Mouse (Mus musculus) thymus, postnatal 14 days (tissue): ENCODE results near the gene Uimc1.

Experiments
- DNase-seq: peaks from one replicate; pipeline ENCODE4 v3.0.0; 2021

Uimc1 gene

DNA sequence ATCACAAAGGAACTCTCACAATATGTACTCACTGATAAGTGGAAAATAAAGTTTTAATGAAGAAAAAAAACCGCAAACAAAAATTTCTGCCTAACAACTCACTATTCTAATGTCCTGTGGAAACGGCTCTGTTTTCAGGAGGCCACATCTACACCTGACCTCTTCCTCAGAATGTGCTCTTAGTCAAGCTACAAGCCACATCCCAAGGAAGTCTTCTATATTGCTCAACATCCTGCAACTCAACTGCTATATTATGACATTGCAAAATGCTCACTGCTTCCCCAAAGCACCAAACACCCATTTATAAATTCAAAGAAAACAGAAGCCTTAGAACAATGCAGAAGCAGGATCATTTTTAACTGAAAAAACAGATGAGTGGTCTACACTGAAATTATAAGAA is 60.1 kb downstream of the Uimc1 start:
- no peak for DNase-seq

DNA sequence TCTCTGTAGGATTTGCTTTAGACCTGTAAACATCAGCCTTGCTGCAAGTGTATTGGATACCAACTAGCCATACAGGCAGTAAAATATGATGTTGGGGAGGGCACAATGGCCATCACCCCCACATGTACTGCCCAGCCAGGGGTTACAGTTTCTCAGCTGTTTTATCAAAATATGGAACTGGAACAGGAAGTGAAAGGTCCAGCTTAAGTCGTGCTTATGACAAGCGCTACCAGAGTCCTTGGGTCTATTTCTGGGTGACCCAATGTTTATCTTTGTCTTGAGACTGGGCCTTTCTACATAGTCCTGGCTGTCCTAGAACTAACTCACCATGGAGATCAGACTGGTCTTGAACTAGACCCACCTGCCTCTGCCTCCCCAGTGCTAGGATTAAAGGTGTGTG is 75.9 kb downstream of the Uimc1 start:
- no peak for DNase-seq

DNA sequence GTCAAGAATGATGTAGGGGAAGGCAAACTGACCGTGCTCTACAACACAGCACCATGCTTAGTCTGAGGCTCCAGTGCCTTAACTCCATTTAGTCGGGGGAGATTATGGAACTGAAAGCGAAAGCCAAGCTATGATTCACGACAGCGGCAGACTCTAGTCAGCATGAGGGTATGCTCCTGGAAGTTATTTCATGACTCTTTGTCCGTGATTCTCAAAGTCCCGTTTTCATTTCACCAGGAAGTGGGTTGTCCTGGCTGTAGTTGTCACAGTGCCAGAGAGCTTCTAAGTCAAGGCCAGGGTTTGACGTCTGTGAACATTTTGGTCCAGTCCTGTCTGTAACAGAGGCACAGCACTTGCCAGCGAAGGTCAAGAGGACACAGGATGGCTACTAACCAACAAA is 77.4 kb downstream of the Uimc1 start:
- no peak for DNase-seq

DNA sequence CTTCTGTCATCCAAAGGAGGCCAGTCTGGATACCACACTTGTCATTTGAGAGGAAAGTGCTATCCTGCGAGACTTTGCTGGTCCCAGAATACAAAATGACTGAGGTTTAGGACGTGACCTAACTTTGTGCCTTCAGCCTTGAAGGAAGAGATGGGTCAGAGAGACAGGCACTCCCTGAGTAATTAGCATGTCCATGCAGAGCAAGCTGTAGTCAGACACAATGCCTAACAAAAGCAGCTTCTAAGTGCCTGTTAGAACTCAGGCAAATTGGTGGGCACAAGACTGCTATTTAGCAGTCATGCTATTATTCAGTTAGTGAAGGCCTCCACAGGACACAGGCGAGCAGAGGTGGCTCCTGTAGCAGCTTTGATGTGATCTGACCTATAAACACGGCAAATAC is 77.8 kb downstream of the Uimc1 start:
- DNase-seq = no peak

DNA sequence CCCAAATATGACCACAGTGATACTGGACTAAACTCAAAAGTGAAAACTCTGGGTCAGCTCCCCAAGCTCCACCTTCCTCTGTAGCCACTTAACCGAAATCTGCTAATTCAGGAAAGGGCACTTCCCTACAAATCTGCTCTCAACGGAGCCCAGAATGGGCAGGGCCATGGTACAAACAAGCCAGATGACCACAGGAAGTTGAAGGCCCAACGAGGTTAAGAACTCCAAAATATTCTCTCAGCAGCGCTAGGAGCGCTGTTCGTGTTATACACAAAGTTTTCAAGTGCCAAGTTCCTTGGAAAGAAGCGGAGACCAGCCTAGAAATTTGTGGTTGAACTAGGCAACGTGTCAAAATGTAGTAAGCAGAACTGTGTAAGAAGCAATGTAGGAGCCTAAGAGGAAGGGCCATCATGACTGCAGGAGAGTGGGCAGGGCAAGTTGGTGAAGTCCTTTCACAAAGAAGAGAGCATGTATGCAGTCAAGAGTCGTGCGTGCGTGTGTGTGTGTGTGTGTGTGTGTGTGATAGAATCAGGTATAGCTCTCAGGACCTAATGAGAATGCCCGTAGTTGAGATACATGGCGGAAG is 78.8 kb downstream of the Uimc1 start, which contains the start of gene Hk3:
Gene Hk3, minus strand, starts transcription at position 192 of the 586 bp plus-strand sequence.
- DNase-seq = no peak

DNA sequence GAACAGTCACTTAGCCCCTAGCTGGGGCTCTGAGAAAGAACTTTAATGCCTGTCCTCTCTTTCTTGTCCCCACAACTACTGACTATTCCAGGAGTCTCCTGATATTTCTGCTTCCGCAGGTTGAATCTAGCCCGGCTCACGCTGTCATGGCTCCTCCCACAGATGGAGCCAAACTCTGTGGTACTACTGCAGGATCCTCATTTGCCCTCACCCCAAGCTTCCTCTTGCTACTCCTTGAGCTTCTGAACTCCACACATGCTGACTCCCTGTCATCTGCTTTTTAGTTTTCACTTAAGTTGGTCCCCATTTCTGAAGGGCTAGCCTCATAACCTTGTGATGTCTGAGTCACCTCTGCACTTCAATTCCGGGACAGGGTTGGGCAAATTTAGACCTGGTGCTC is 80.0 kb downstream of the Uimc1 start:
- no peak for DNase-seq

DNA sequence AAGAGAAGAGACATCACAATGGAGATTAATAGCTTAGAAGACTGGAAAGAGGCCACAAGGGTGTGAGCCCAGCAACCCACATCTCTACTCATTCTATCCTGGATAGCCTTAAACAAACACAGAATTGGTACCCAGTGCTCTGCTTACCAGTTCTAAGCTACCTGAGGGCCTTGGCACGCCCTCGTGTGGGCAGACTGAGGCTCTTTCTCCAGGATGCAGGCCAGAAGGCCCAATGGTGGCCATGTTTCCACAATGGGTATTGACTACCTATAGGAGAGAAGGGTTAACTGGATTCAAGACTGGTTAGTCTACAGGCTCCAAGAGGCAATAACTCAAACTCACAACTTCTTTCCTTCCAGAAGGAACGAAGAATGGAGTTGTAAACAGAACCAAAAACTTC is 80.9 kb downstream of the Uimc1 start:
- no peak for DNase-seq

DNA sequence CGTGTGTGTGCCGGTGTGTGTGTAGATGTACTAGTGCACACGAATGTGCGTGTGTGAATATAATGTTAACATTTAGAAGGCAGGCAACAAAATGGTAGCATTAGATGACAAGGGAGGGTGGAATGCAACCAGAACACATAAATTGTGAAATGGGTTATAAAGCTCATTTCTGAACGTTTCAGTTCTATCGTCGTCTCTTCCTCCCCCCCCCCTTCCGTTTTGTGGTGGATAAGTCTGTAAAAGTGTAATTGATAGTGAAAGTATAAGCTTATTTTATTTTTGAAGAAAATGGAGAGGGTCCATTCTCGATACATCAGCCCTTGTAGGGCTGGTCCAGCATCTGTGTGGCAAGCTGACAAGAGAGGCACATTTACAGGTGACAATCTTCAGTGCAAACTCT is 81.4 kb downstream of the Uimc1 start:
- no peak for DNase-seq

DNA sequence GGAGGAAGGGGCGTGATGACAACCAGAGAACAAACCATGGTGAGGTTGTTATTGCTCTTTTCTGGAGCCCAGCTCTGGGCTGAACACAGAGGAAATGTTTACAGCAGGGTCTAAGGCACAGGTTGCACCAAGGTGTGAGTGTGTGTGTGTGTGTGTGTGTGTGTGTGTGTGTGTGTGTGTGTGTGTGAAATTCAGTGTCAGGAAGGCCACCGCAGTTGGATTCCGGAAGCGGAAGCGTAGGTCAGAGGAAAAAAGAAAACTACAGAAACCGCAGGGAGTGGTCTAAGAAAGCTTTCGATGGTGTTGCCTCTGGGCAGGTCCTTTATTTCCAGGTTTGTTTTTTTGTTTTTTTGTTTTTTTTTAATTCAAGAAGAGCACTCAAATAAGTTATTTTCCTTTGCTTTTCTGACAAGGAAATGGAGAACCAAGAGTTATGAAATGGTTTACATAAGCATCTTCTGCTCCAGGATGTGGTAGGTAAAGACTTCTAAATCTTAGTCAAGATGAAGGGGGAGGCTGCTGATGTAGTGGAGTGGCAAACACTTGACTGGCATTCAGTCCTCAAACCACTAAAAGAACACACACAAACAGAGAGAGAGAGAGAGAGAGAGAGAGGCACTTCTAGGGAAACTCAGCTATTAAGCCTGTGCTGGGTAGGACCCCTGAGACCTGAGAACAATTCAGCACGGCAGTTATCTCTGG is 82.1 kb downstream of the Uimc1 start:
- DNase-seq = no peak

DNA sequence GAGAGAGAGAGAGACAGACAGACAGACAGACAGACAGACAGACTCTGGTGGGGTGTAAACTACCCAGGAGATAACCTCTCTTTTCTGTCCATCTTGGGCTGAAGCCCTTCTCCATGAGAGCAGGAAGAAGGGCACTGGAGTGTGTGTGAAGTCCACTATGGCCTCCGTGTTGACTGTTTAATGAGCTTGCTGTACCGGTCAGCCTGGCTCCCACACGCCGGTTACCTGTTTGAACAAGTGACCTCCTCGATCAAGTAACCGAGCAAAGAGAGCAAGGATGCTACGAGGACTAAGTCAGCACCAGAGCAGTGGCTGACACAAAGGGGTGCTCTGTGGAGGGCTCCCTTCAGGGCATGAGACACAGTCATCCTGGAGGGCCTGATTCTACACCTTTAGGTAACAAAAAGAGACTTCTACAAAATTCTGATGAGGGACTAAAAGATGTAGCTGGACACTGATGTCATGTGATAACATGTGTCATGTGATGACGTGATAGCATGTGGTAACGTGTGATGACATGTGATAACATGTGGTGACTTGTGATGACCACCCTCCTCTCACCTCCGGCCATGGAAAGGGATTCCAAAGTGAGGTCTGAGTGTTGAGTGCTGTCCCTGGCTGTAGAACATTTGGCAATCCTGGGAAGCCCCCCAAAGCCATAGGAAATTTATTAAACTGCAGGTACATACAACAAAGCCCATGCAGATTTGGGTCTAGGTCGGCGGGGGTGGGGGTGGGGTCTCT is 82.8 kb downstream of the Uimc1 start:
- DNase-seq = no peak

DNA sequence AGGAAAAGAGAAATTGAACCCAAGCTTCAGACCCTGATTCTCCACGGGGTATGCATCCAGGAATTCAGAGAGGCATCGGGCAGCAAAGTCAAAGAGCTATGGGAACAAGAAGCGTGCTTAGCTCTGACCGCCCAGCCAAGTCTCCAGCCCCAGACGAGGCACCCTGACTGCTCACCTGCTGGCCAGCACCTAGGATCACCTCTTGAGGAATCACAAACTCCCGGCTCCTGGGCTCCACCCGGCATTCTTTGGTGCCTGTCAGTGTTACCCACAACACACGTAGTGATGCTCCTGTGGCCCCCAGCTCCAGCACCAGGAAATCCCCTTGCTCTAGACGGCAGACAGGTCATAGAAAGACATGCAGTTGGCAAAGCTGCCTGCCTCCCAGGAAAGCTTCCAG is 85.6 kb downstream of the Uimc1 start:
- DNase-seq = no peak

DNA sequence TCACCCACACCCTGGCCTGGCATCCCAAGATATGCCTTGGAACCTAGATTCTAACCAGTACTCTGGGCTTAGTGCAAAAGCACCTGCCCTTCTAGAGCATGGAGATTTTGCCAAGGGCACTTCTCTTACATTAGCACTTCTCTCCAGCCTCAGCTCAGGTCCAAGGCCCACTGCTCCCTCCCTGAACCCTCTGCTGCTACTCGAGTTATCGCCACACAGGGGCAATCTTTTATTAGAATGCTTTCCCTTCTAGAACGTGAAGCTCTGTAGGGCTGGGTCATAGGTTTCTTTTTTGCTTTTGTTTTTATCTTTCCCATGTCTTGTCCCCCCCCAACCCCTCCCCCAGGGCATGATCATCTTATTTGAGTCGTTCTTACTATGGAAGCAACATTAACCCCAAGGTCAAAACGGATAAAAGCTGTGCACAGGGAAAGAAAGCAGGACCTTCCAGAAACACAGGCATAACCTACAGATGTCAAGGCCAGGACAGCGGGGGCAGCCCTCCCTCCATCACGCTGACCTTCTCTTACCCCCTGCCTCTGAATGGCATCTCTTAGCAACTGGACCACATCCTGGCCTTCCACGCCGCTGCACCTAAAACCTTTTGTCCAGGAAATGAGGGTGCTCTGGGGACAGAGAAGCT is 86.3 kb downstream of the Uimc1 start:
- no peak for DNase-seq

DNA sequence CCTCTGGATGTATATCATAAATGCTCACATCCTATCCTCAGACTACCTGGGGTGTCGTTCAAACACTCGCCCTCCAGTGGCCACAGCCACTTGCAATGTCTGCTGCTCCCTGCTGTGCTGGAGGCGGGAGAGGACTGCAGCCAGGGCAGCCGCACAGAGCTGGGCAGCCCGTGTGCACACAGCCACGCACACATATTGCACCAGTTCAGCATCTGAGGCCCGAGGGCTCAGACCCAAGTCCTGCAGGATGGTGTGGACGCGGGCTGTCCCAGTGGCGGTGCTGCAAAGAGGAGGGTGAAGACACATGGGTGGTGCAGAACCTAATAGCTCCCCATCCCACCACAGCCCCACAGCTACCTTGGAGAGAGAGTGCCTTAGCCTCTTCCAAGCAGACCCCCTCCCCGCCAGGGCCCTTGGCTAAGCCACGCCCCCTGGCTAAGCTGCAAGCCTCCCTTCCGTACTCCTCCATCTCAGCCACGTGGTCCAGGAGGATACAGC is 88.1 kb downstream of the Uimc1 start:
- DNase-seq = no peak

DNA sequence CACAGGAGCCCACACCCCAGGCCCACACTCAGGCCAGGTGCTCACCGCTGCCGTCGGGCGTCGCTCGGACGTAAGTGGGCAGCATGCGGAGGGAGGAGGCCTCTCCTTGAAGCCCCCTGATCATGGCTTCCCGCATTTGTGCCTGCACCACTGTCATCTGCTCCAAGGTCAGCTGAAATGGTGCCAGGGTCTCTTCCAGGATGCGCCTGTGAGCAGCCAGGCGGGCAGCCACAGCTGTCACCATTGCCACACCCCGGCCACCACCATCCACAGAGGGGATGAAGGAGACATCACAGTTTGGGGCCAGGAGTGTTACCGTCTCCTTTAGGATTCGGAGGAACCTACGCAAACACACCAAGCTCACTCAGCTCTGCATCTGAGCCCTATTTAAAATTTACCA is 89.0 kb downstream of the Uimc1 start:
- no peak for DNase-seq

DNA sequence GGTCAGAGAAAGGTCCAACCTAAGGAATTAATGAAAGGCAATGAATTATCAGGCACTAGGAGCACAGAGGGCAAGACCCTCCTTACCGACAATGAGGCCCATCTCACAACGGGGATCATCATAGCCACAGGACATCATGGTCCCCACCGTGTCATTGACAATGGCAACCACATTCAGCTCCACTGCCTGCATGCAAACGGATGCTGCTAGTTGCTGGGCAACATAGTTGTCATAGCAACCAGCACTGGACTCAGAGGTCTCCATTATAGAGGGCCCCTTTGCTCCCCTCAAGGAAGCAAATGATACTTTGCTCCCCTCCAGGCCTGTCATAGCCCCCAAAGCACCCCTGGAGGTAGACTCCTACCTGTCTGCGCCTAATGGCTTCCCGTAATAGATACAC is 91.5 kb downstream of the Uimc1 start:
- DNase-seq = no peak

DNA sequence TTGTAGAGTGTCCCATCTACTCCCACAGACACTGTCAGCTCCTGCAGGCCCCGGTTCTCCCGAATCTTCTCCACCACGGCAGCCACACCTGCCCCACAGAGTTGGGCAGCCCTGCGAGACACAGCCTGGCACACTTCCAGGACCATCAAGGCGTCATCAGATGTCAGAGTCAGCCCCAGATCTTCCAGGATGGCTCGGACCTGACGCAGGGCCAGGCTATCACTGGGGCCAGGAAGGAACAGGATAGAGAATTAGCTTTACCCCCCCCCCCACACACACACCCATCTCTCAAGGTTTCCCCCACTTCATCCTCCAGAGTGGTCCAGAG is 93.7 kb downstream of the Uimc1 start:
- DNase-seq = no peak

DNA sequence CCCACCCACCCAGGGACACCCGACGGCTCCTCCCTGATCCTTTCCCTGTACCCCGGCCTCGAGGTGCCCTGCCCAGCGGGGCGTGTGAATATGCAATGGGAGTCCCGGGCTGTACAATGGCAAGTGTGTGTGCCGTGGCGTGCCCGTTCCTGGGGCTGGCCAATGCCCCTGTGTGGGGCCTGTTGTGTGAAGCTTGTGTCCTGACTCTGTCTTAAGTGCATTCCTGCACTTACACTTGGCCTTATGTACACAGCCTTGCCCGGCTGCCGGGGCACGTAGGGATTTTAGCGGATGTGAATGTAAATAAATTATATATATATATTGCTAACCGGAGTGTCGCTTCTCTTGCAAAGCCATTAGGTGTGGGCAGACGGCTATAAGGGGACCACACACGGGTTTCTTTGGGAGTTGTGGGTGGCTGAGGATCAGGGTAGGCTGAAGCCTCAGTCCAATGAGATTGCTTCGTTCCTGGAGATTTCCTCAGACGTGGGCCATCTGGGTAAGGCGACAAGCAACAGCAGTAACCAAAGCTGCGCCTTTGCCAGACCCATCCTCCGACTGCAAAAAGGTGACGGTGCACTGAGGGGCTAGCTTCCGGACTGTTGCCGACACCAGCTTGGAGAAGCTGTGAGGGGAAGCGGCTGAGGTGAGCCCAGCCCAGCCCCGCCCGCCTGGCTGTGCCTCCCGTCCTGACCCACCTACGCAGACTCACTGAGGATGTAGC is 94.2 kb downstream of the Uimc1 start:
- no peak for DNase-seq

DNA sequence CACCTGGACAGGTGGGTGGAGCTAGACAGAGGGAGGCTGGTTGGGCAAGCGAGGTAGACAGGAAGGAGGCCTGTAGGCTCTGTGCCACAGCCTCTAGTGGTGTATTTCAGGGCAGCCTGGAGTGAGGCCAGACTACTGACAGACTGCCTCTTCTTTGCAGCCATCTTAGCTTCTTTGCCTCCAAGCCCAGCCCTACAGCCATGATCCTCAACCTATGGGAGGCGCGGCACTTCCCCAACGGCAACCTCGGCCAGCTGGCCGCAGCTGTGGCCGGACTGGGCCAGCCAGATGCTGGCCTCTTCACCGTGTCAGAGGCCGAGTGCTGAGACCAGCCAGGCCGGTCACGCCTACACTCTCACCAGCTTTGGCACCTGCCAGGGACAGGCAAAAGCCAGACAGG is 95.5 kb downstream of the Uimc1 start:
- DNase-seq = no peak

DNA sequence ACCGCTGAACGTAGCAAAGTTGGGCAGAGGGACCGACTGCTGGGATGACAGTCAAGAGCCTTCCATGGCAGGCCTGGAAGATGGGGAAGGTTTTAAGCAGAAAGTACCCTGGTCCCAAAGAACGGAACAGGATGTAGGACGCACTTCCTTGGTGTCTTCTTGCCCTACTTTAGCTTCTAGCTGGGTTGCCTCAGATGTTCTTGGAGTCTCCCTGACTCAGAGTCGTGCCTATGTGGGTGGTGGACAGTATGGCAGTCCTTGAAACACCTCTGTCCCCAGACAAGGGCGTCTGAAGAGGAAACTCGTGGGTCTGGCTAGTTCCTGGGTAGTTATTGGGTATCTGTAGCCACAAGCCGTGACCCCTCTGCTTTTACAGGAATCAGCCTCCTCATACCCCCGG is 98.0 kb downstream of the Uimc1 start:
- no peak for DNase-seq

DNA sequence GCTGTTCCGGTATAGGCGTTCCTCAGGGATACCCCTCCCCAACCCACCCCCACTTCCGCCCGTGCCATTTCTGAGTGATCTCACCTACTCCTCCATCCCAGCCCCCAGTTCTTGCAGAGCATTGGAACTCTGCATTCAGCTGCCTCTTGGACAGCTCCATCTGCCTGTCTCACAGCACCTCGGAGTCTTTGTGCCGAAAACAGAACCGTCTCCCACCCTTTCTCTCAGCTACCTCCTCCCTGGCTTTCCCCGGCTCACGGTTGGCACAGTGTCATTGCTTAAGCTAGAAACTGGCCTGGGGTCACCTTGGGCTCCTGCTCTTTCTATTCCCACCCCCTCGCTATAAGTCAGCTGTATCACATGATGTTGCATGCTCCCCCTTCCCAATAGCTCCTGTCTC is 99.7 kb downstream of the Uimc1 start:
- no peak for DNase-seq

DNA sequence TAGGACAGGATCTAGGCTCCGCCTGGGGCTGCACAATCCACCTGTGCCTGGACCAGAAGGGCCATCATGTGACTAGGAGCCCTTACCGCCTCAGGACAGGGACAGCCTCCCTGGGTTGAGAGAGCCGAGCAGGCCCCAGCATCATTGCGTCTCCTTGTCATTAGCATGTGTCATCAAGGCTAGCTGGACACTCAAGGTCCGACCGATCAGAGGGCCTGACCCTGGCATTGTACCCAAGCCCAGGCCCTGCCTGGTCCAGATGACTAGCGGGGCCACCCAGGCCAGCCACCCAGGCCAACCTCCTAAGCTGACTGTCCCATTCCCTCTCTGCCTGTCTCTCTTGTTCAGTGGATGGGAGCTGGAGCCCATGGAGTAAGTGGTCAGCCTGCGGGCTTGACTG is 102.5 kb downstream of the Uimc1 start:
- DNase-seq = no peak

DNA sequence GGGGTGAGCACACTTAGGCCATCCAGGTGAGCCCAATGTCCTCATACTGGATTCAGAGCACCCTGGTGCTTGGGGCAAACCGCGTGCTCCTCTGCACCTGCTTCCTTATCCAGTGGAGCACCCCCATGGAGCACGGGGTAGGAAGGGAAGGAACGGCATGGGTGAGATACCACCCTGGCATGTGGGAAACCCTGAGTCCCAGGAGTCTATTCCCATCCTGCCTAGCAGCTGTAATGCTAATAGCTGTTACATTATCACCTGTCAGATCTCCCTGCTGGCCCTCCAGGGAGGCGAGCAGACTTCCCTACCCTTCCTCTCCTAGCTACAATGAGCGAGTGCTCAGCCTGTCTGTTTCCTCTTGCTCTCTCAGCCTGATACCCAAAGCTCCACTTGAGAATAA is 104.9 kb downstream of the Uimc1 start:
- DNase-seq = no peak

DNA sequence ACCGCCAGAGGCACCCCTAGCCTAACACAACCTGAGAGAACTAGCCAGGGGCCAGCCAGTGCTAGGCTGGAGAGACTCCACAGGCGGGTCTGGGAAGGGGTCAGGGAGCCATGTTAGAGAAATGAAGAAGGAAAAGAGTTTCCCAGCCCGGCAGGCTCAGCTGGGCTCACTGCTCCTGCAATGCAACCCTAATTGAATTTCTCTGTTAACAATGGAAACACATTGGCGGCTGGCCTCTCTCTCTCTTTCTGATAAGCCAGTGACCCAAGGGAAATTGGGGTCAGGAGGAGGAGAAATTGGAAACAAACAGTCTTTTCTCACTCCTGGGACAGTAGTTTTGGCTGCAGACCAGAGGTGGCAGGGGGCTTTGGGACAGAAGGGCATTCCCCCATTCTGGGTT is 105.5 kb downstream of the Uimc1 start:
- no peak for DNase-seq
